Mouse (Mus musculus) embryonic fibroblast, embryonic 13.5 days (primary cell): ENCODE data around the gene Esyt2. TPM values are rescaled to one million over a fixed set of nuclear protein-coding genes. Genes with fewer than 3 reads are reported as not detected.

Experiments used
- H3K27ac ChIP-seq: 2 replicates; pipeline ENCODE4 v1.5.1; 2012; ENCODE audit warnings: low read length, control low read depth, inconsistent platforms; ENCODE audit not compliant: insufficient read depth
- H3K4me1 ChIP-seq: 2 replicates; pipeline ENCODE4 v1.6.1; 2011; ENCODE audit warnings: low read length; ENCODE audit not compliant: control insufficient read depth, insufficient read depth
- H3K4me3 ChIP-seq: 2 replicates; pipeline ENCODE4 v1.5.1; 2011; ENCODE audit warnings: mild to moderate bottlenecking, control low read depth, low read length; ENCODE audit not compliant: insufficient read depth
- CTCF ChIP-seq: IDR thresholded peaks from 2 replicates; pipeline ENCODE4 v1.5.1; 2011; ENCODE audit warnings: mild to moderate bottlenecking, control low read depth, low read length, moderate library complexity, borderline replicate concordance; ENCODE audit not compliant: insufficient read depth
- POLR2A ChIP-seq: IDR thresholded peaks from 2 replicates; pipeline ENCODE4 v1.6.1; 2011; ENCODE audit warnings: low read depth, mild to moderate bottlenecking, control low read depth, low read length, moderate library complexity
- polyA plus RNA-seq: library from polyadenylated mRNA; stranded (reverse); fragments of >200 nt; gene quantifications from 2 replicates; pipeline ENCODE4 v1.2.4, GENCODE M21; 2011; ENCODE audit warnings: low read depth; ENCODE audit not compliant: missing spikeins, insufficient read length

Gene Esyt2
- polyA plus RNA-seq, 1 experiment: 221 TPM

DNA sequence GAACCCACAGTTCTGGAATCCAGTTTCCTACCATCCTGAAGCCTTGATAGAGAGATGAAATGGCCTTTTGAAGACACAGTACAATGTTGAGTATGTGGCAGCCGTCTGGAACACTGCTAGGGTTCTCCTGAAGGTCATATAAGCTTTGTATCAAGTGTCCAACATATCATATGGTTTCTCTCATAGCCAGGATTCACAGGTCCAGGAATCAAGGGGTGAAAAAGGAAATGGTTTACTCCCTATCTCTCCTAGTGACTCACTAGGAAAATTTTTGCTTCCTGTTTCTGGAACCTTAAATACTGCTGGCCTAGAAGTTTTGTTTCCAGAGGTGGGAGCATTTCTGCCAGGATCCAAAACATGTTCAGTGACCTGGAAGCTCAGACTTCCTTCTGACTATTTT, 108.9 kb downstream of the Esyt2 start:
- H3K4me1 ChIP-seq: peaks cover 6% of the 10 kb centered on the region; the same call in 1 of the 2 replicates
- H3K4me3 ChIP-seq: no peak overlapping the region
- TF ChIP-seq POLR2A: no peak
- TF ChIP-seq CTCF: no peak

DNA sequence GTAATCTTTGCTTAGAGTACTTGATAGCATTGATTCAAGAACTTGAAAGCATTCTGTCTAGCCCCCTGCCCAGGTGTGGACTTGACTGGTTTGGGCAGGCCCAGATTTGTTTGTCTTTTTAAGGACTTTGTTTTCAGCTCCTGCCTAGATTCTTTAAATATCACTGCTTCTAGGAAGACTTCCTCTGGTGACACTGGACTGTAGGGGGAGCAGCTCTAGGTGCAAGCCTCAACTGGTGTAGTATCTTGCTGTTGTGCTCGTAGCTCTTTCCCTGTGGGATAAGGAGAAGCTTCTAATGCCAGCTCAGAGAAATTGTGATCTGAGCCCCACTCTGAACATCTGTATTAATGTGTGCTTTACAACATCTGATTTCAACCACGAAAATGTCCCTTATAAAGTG, 113.3 kb downstream of the Esyt2 start:
- Histone ChIP-seq H3K4me3 (no peak overlapping the region), H3K4me1 (peaks cover 6% of the 10 kb centered on the region; the same call in 1 of the 2 replicates), H3K27ac (no peak overlapping the region)
- TF ChIP-seq POLR2A (no peak), CTCF (no peak)

More for the DNA sequence above, 108.9 kb downstream of the Esyt2 start:
- peak overlapping the region; percentile 68 for H3K27ac ChIP-seq

DNA sequence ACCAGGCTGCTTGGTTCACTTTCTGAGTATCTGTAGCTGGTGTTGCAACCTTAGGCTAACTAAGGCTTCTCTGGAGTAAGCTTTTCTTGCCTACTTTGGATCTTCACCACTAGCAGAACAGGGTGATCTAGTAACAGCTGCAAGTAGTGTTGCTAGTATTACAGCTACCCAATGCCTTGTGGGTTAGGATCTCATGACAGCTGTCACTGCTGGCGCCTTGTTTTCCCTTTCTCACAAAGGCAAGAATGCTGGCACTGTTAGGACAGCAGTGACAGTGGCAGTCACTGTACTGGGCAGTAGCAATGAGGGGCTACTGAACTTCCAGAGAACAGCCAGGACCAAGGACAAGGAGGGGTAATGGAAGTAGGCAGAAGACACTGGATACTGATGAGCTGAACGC, 114.3 kb downstream of the Esyt2 start:
- H3K4me1 ChIP-seq: no peaks in the 10 kb centered on the region
- H3K27ac ChIP-seq: no peak overlapping the region
- TF ChIP-seq CTCF: no peak
- TF ChIP-seq POLR2A: no peak
- H3K4me3 ChIP-seq: no peak overlapping the region

DNA sequence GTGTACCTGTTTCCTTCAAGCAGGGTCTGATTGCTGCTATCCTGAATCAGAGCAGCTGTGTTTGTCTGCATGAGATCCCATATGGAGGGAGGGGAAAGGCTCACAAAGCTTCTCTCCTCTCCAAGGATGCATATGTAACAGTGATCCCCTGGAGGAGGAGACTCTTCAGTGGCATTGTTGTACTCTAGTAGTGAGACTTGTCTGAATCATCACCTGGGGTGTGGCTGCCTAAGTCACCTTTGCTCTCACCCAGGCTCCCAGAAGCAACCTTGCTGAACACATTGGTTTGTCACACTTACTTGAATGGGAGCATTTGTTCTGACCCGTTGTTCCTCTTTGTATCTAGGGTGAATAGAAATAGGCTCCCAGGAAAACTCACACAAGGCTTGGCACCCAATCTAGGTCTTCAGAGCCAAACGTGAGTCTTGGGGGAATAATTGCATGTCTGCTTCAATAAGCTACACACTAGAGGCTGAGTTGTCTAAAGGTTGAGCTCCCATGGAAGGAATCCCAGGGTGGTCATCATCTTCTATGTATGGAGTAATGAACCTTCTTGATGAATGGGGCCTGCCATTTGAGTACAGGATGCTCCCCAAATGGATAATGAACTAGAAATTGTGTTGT, 115.2 kb downstream of the Esyt2 start:
- Histone ChIP-seq H3K27ac (no peak overlapping the region), H3K4me1 (no peaks in the 10 kb centered on the region), H3K4me3 (no peak overlapping the region)
- no peak for TF ChIP-seq CTCF
- no peak for TF ChIP-seq POLR2A

DNA sequence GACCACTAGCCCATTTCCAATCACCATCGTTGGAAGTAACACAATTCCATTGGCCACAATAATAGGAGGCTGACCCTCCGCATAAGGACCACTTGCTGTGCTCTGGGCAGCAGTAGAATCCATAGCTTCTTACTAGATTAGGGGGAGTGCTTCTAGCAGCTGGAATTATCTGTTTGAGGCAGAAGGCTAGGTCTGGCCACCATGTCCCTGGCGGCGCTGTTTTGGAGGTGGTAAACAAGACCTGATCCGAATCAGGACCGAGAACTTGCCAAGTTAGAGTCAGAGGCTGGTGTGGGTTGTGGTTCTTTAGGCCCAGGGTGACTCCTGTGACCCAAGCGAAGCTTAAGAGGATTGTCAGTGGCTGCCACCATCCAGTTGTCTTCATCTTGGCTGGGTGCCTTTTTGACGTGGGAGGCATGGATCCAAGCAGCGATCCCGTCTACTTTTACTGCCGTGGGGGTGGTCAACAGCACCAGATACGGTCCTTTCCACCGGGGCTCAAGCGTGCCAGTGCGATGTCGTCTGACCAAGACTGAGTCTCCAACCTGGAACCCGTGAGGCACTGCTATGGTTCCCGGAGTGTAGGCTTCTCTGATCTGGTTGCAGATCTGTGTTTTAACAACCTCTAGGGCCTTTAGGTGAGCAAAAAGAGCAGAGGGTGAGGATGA, 123.2 kb downstream of the Esyt2 start:
- Histone ChIP-seq H3K4me1 (peaks cover 2% of the 10 kb centered on the region; the same call in 1 of the 2 replicates), H3K4me3 (peak overlapping the region; percentile 43; the same call in 1 of the 2 replicates), H3K27ac (no peak overlapping the region)
- no peak for TF ChIP-seq CTCF

DNA sequence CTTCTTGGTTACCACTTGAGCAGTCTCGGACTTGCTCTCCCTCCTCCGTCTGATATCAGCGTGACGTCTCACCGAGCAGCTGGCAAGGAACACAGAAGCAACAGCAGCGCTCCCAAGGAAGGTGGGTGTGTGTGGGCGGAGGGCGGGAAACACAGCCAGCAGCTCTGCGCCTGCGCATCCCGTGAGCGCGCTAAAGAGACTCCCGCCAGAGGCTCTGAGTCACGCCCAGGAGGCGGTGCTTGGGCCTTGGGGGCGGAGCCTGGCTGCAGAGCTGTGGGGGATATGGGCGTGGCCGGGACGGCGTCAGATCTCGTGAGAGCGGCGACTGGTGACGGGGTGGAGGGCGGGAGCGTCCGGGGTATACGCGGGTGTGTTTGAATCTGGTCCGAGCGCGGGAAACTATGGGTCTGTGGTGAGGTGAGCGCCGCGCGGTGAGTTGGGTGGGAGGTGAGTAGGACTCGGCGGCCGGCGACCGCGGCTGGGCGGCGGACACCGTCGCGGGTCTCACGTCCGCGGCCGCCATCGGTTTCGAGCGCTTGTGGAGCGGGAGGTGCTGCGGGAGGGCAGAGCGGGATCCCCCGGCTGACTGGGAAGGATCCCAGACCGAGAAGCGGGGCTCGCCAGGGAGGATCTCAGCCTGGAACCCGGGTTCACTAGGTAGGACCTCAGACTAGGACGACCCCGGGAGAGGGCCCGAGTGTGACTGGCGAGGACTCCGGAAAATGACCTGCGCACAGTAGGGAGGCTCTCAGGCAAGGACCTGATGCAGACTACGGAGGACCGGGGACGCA, 124.2 kb downstream of the Esyt2 start, which contains the start of gene Ncapg2:
Gene Ncapg2, plus strand, starts transcription at position 358 of the 791 bp plus-strand sequence.
- TF ChIP-seq POLR2A (peak; percentile 71), CTCF (no peak)
- peaks cover 2% of the 10 kb centered on the region; the same call in 1 of the 2 replicates for H3K4me1 ChIP-seq
- H3K27ac ChIP-seq: no peak within 1 kb of the TSS
- H3K4me3 ChIP-seq: peak within 1 kb of the TSS; percentile 99

DNA sequence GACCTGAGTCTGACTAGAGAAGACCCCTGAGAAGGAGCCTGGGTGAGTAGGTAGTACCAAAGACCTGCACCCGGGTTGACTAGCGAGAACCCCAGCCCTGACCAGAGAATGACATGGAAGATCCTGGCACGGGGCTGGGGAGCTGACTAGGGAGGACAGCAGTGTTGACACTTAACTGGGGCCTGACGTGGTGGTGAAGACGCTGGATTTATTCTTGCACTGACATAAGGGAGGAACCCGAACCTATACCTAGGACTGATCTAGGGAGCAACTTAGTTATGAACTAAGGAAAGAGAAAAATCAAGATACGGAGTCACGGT, 124.8 kb downstream of the Esyt2 start:
- H3K4me1 ChIP-seq: peaks cover 2% of the 10 kb centered on the region; the same call in 1 of the 2 replicates
- no peak overlapping the region for H3K27ac ChIP-seq

DNA sequence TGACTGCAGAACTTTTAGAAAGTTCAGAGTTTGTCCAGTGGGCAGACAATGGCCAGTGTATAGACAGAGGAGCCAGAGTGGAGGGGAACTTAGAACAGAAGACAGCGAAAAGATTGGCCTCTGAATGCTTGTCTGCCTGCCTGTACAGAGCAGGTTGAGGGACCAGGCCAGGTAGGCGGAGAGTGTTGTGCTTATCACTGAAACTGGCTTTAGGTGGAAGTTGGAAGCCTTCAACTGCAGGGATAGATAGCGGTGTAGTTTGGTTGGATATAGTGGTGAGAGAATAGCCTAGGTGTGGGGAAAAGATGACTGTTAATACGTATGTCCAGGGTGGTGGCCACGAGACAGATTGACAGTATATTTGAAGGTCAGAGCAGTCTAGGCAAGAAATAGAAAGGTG, 126.9 kb downstream of the Esyt2 start:
- Histone ChIP-seq H3K27ac (no peak overlapping the region), H3K4me1 (peaks cover 2% of the 10 kb centered on the region; the same call in 1 of the 2 replicates), H3K4me3 (no peak overlapping the region)
- TF ChIP-seq CTCF: no peak
- no peak for TF ChIP-seq POLR2A

More for the DNA sequence above, 124.8 kb downstream of the Esyt2 start:
- TF ChIP-seq POLR2A: no peak
- H3K4me3 ChIP-seq: peak overlapping the region; percentile 99

DNA sequence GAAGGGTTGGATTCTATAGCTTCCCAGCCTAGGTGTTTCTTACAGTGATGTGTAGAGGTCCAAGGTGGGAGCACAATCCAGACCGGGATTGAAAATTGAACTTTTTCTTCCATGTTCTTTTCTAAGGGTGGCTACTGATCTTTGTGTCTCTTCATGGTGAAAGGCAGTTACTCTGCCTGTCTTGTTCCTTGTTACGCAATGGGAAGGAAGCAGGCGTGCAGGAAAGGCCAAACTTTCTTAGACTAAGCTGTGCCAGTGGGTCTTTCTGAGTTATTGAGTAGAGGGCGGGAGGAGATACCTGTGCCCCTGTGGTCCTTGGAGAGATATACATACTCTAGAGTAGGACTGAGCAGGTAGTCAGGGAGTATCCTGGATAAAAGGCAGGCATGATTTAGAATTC, 133.9 kb downstream of the Esyt2 start:
- Histone ChIP-seq H3K4me3 (no peak overlapping the region), H3K27ac (no peak overlapping the region), H3K4me1 (no peaks in the 10 kb centered on the region)
- no peak for TF ChIP-seq POLR2A
- no peak for TF ChIP-seq CTCF

DNA sequence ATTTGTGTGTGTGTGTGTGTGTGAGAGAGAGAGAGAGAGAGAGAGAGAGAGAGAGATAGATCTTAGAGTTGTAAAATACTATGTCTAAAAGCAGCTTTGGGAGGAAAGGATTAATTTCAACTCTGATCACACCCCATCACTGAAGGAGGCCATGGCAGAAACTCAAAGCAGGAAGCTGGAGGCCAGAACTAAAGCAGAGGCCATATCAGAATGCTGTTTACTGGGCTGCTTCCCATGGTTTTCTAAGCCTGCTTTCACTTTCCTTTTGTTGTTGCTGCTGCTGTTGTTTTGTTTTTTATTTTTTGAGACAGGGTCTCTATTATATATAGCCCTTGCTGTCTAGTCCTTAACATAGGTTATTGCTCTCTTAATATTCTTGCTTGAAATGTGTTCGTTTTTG, 135.5 kb downstream of the Esyt2 start:
- TF ChIP-seq POLR2A: no peak

More for the DNA sequence above, 135.5 kb downstream of the Esyt2 start:
- Histone ChIP-seq H3K27ac (no peak overlapping the region), H3K4me1 (no peaks in the 10 kb centered on the region), H3K4me3 (no peak overlapping the region)
